Mouse (Mus musculus): ENCODE results near the gene Bpifc.

DNA sequence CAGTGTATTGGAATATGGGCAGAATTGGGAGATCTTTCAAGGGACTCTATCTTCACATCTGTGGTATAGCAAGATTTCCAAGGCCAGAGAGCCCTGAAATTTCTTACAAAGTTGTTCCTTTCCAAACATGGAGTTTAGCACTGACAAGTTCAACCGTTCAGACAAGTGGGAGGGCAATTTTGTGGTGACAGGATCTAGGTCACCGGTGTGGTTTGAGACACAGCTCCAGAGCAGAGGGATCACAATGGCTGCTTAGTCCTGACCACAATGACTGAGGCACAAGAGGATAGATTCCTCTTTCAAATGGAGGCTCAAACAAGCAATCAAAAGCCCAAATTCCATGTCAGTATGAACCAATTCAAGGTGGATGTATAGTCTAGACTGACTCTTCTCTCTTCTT is 523 bp downstream of the Bpifc start:
- TF ChIP-seq POLR2A (IDR thresholded peaks at IDR 0.05; ENCODE audit: extremely low read depth, insufficient read depth, low read length) (no peak), CTCF (IDR thresholded peaks at IDR 0.05; ENCODE audit: extremely low read depth, insufficient read depth, low read length) (no peak)
